ENCODE assay signal across 22 mouse cellular contexts in genomic region chr16:34278249-34278790, GRCm38 (mm10).
DNase-seq lines count a peak whose midpoint lies in the region; ATAC-seq and TF ChIP-seq lines count a peak whose summit lies in the region.
"Had no signal": no experiment of that assay in that cellular context is flagged by ENCODE, and none has a peak within 500 bp of the region (broad histone marks: within the 10 kb centered on the region; RNA-seq: fewer than 3 reads in every experiment).

No protein-coding gene starts in this region.

- no peaks in the 10 kb centered on the region for H3K36me3 ChIP-seq in forebrain, embryonic 10.5 days (replicated peaks)
- H3K36me3 ChIP-seq in forebrain, postnatal 0 days (ENCODE audit: insufficient read depth) = no peaks in the 10 kb centered on the region
- no peaks in the 10 kb centered on the region for H3K36me3 ChIP-seq in limb, embryonic 14.5 days (ENCODE audit: control insufficient read depth, insufficient read depth, low read length)
- H3K36me3 ChIP-seq: midbrain, embryonic 10.5 days had no signal

- no peaks in the 10 kb centered on the region for H3K9me3 ChIP-seq in forebrain, embryonic 10.5 days
- H3K9me3 ChIP-seq in forebrain, postnatal 0 days (ENCODE audit: low read length) = no peaks in the 10 kb centered on the region
- H3K9me3 ChIP-seq in limb, embryonic 14.5 days (ENCODE audit: control insufficient read depth, low read length) = no peaks in the 10 kb centered on the region
- H3K9me3 ChIP-seq: midbrain, embryonic 10.5 days had no signal

- no peak overlapping the region for H3K4me2 ChIP-seq in forebrain, postnatal 0 days (ENCODE audit: low read depth)
- no peak overlapping the region for H3K4me2 ChIP-seq in limb, embryonic 14.5 days (replicated peaks; ENCODE audit: low read depth, low read length, severe bottlenecking)
- H3K4me2 ChIP-seq: heart, embryonic 11.5 days; liver, embryonic 11.5 days had no signal

- peak overlapping the region; percentile 22; the same call in 1 of the 2 replicates for H3K27ac ChIP-seq in forebrain, embryonic 10.5 days
- H3K27ac ChIP-seq in forebrain, postnatal 0 days (ENCODE audit: low read depth, low read length) = no peak overlapping the region
- H3K27ac ChIP-seq in limb, embryonic 14.5 days (replicated peaks; ENCODE audit: low read depth, low read length) = no peak overlapping the region
- H3K27ac ChIP-seq: gastrocnemius, adult 2 months; midbrain, embryonic 10.5 days had no signal

- no peak for ATAC-seq in forebrain, postnatal 0 days
- no peak for ATAC-seq in limb, embryonic 14.5 days (ENCODE audit: low FRiP score, low read depth)
- ATAC-seq in megakaryocyte, adult 5-6 weeks (ENCODE audit: poor library complexity, severe bottlenecking) = no peak
- ATAC-seq: CD4-positive, CD25-positive, alpha-beta regulatory T cell, adult 4 months had no signal

- no peak overlapping the region for H3K4me3 ChIP-seq in forebrain, embryonic 10.5 days
- no peak overlapping the region for H3K4me3 ChIP-seq in forebrain, postnatal 0 days (ENCODE audit: low read depth, low read length)
- no peak overlapping the region for H3K4me3 ChIP-seq in limb, embryonic 14.5 days (replicated peaks; ENCODE audit: low read length)
- H3K4me3 ChIP-seq: gastrocnemius, adult 2 months; midbrain, embryonic 10.5 days had no signal

- DNase-seq in forebrain, embryonic 10.5 days (ENCODE audit: extremely low spot score, low spot score) = no peak
- no peak for DNase-seq in forebrain, postnatal 0 days
- DNase-seq in lung, postnatal 36 days = peak; percentile 2
- no peak for DNase-seq in lung, adult 18-20 months
- DNase-seq in embryo, embryonic 11 days = peak; percentile 42
- DNase-seq in limb, embryonic 14.5 days (ENCODE audit: low spot score) = peak; percentile 41
- no peak for DNase-seq in thymus, postnatal 10 days (ENCODE audit: low spot score in 2 of 2)
- DNase-seq: adrenal gland, postnatal 36 days; cerebellum, adult 9-11 months; gastrocnemius, adult 2 months; kidney, adult 11 months; kidney, postnatal 4 days; lung, adult 2 months; lung, postnatal 4 days; retina, postnatal 1 day; right cerebral cortex, postnatal 25 days; spleen, adult 18-20 months had no signal

- no peaks in the 10 kb centered on the region for H3K27me3 ChIP-seq in forebrain, embryonic 10.5 days (ENCODE audit: poor library complexity, severe bottlenecking)
- no peaks in the 10 kb centered on the region for H3K27me3 ChIP-seq in forebrain, postnatal 0 days (ENCODE audit: insufficient read depth, low read length)
- no peaks in the 10 kb centered on the region for H3K27me3 ChIP-seq in limb, embryonic 14.5 days (ENCODE audit: control insufficient read depth, insufficient read depth, low read length)

- WGBS in forebrain, embryonic 10.5 days = 35% methylated on average over 4 of the region's 4 CpGs
- 35% methylated on average over 4 of the region's 4 CpGs for WGBS in forebrain, postnatal 0 days
- 36% methylated on average over 4 of the region's 4 CpGs for WGBS in limb, embryonic 14.5 days

- no peak for TF ChIP-seq CTCF in forebrain, postnatal 0 days (IDR thresholded peaks at IDR 0.05; ENCODE audit: low read depth)

- peaks cover 7% of the 10 kb centered on the region for H3K4me1 ChIP-seq in forebrain, embryonic 10.5 days
- no peaks in the 10 kb centered on the region for H3K4me1 ChIP-seq in forebrain, postnatal 0 days (ENCODE audit: insufficient read depth)
- 0 out of 2 replicates have a peak, but pooled peaks cover 2% of the 10 kb centered on the region for H3K4me1 ChIP-seq in limb, embryonic 14.5 days (ENCODE audit: control insufficient read depth, insufficient read depth, low read length)

- H3K9ac ChIP-seq in forebrain, postnatal 0 days = no peak overlapping the region
- no peak overlapping the region for H3K9ac ChIP-seq in limb, embryonic 14.5 days (ENCODE audit: low read depth, low read length, severe bottlenecking)

- TF ChIP-seq POLR2A in limb, embryonic 14.5 days (IDR thresholded peaks at IDR 0.05; ENCODE audit: borderline replicate concordance, extremely low read depth, insufficient read depth, insufficient read length) = no peak

Comparison
In these comparisons a context has a peak if more than half of its experiments do, and no peak if none do; other contexts are left out.
1. DNase-seq: peak in lung, postnatal 36 days (single experiment), embryo, embryonic 11 days (single experiment) and limb, embryonic 14.5 days (single experiment); none in forebrain, embryonic 10.5 days (single experiment), forebrain, postnatal 0 days (single experiment), lung, adult 18-20 months (0 of 2) and thymus, postnatal 10 days (0 of 2).